Mouse (Mus musculus) cerebellum, postnatal 14 days (tissue): ENCODE measurements around the gene Zfp971.
A peak's percentile ranks its signal among the peaks of the same experiment; 100 is the strongest.
"Not testable (repeated sequence)": the region's sequence is repeated elsewhere in the genome, so short reads cannot be mapped to it uniquely, and the experiment has no call there.

Experiments used
- DNase-seq, 2 experiments: peaks; one replicate each; pipeline ENCODE4 v3.0.0; 2021; ENCODE audit warnings: mixed read lengths in 2 of 2

Zfp971 gene

GRCm38 (mm10) chr2:178023011-178023611, at the start of gene Zfp971:
TSS of gene Zfp971 (plus strand) at chr2:178023284.
- peak; percentile 38 to 52 for DNase-seq

DNA sequence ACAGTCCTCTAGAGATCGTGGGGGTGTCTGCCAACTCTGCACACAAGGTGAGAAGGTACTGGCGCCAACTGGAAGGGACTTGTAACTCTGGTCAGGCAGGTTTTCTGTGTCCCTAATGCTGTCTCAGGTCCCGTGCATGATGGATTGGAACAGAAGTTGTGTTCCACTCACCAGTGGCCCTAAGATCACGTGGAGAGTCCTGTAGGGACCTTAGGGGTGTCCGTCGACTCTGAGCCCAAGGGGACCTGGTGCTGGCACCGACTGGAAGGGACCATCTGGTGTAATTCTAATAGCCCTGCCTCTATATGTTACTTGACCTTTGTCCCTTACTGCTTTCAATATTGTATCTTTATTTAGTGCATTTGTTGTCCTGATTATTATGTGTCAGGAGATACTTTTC, 48.3 kb upstream of the Zfp971 start:
- not testable (repeated sequence) for DNase-seq

- DNase-seq, result not testable (repeated sequence)
Measured at GRCm38 (mm10) chr2:178019486-178019885, 3.6 kb upstream of the Zfp971 start.

- DNase-seq, result not testable (repeated sequence)
Measured at GRCm38 (mm10) chr2:178020773-178021172, 2.3 kb upstream of the Zfp971 start.

DNA sequence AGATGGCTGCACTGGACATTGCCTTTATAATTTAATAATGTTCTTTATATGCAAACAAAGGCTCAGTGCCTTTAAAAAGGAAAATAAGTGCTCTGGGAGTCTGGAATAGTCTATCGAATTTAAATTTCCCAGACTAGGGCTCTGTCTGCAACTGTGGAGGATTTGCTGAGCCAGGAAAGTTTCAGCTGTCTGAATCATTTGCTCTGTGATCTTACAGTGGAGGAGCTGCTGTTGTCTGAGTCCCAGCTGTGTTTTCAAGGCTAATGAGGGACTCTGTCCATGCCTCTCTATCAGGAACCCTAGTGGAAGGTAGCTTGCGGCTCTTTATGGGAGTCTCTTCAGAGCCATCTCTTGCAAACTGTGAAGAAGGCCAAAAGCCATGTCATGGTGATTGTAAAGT, 777 bp downstream of the Zfp971 start:
- DNase-seq, result not testable (repeated sequence)

GRCm38 (mm10) chr2:178027601-178028000, 4.5 kb downstream of the Zfp971 start:
- DNase-seq, result not testable (repeated sequence)

DNA sequence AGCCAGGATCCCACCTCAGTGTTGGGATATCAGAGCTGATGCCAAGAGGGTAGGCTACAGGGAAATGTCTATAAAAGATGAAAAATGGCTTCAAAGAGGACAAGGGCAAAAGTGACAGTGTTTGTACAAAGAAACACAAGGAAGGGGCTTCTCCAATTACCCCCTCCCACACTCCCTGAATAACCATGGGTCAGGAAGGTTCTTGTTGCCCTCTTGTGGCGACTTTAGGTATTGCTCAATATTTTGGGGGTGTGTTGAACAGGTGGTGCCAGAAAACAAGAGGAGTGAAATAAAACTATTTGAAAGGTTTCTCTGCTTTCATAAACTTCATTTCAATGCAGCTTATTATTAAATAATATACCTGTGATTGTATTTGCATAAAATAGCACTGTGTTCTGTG, 35.1 kb downstream of the Zfp971 start:
- DNase-seq, result peak; percentile 72 to 81

DNA sequence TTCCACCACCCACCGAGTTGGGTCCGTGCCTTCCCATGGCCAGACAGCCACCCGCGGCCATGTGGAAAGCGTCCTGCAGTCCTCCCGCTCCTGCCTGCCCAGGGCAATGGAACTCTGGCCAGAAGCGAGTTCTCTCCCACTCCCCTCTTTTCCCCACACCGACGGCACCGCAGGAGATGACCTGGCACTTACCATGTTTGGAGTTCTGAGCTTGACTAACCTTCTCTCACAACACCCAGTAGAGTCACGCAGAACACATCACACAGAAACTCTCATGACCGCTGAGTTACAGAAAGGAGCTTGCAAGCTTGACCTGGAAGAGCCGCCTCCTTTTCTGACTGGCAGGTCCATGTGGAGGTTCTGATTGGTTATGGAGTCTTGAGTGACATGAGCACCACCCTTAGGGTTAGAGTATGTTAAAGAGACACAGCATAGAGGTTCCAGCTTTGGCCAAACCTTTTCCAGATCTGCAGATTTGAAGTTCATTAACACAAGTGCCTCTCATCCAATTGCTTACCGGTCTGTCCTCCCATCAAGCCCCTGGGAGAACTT, 55.2 kb downstream of the Zfp971 start, which contains the start of gene Zfp931:
Zfp931 (minus strand) TSS at position 311 of the 552 bp plus-strand sequence.
- DNase-seq, result not testable (repeated sequence)
